Mouse (Mus musculus) lung, postnatal 0 days (tissue): Measurements from ENCODE around the gene Shbg.

Experiments
- CTCF ChIP-seq: IDR thresholded peaks from 2 replicates; pipeline ENCODE4 v1.5.1; 2016; ENCODE audit warnings: antibody characterized with exemption, mild to moderate bottlenecking
- EP300 ChIP-seq: IDR thresholded peaks from 2 replicates; pipeline ENCODE4 v1.6.1; 2016; ENCODE audit warnings: antibody characterized with exemption, mild to moderate bottlenecking, control low read depth

DNA sequence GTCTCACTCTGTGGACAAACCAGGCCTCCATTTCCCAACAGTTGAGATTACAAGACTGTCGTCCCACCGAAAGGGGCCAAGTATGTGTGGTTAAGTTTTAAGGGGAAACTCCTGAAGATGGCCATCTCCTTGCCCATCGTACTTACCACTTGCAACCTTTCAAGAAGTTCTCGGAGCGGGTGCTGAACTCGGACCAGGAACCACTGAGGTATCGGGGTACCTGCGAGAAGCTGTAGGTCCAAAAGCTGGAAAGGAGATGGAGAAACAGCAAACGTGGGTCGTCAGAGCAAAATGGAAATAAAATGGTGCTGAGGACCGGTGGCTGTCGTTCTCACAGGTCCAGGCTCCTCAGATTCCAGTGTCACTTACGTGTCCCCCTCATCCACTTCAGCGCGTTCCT lies 39.4 kb downstream of the Shbg start:
- TF ChIP-seq CTCF: no peak
- TF ChIP-seq EP300: no peak
